Mouse (Mus musculus) gastrocnemius, adult 2 months (tissue): Measurements from ENCODE around the gene Lrba. TPM values are rescaled to one million over a fixed set of nuclear protein-coding genes. Genes with fewer than 3 reads are reported as not detected.
A peak's percentile ranks its signal among the peaks of the same experiment; 100 is the strongest.

Source experiments
- DNase-seq: peaks from one replicate; pipeline ENCODE4 v3.0.0; 2022
- H3K27ac ChIP-seq: fragments of 200-600 bp; 2 replicates; pipeline ENCODE4 v1.8.1; 2022; ENCODE audit warnings: mild to moderate bottlenecking
- H3K4me3 ChIP-seq: fragments of 200-600 bp; 2 replicates; pipeline ENCODE4 v1.8.1; 2022; ENCODE audit warnings: mild to moderate bottlenecking, moderate library complexity
- CTCF ChIP-seq: fragments of 200-600 bp; IDR thresholded peaks from 2 replicates; pipeline ENCODE4 v1.8.1; 2022; ENCODE audit warnings: antibody characterized with exemption, mild to moderate bottlenecking, moderate library complexity
- intact Hi-C: fragments of 180-260 bp; cut with DNase I; formaldehyde crosslinking; loops from one replicate; pipeline ENCODE4 v1.15.1; 2025
- total RNA-seq, 2 experiments: library from RNA; stranded (reverse); gene quantifications; 2 replicates each; pipeline ENCODE4 v1.2.3; 2021

The Lrba gene
- total RNA-seq, 2 experiments from 2014 or later, result 24.1 to 28.3 TPM

- Histone ChIP-seq H3K4me3 (peak overlapping the region; percentile 41), H3K27ac (no peak overlapping the region)
- intact Hi-C loops, result no loop called here
- no peak for DNase-seq
- TF ChIP-seq CTCF, result no peak
Measured at GRCm38 (mm10) chr3:86635464-86635863, 411.0 kb downstream of the Lrba start.

GRCm38 (mm10) chr3:86635940-86636339 is 411.5 kb downstream of the Lrba start:
- peak; percentile 23 for DNase-seq
- no peak overlapping the region; the same call in 1 of the 2 replicates for H3K4me3 ChIP-seq
- intact Hi-C loops, result no loop called here
- H3K27ac ChIP-seq, result no peak overlapping the region
- TF ChIP-seq CTCF, result no peak

GRCm38 (mm10) chr3:86638552-86639348 is 414.3 kb downstream of the Lrba start:
- no peak for DNase-seq
- Histone ChIP-seq H3K27ac (no peak overlapping the region), H3K4me3 (no peak overlapping the region)
- intact Hi-C loops, result no loop called here
- TF ChIP-seq CTCF, result no peak

- intact Hi-C loops, result no loop called here
- DNase-seq, result no peak
- TF ChIP-seq CTCF, result no peak
- H3K27ac ChIP-seq, result no peak overlapping the region
- no peak overlapping the region for H3K4me3 ChIP-seq
Measured at GRCm38 (mm10) chr3:86641393-86641792, 416.9 kb downstream of the Lrba start.

- intact Hi-C loops, result no loop called here
- no peak for TF ChIP-seq CTCF
- no peak for DNase-seq
- Histone ChIP-seq H3K4me3 (no peak overlapping the region), H3K27ac (no peak overlapping the region)
Measured at GRCm38 (mm10) chr3:86641796-86642195, 417.3 kb downstream of the Lrba start.

DNA sequence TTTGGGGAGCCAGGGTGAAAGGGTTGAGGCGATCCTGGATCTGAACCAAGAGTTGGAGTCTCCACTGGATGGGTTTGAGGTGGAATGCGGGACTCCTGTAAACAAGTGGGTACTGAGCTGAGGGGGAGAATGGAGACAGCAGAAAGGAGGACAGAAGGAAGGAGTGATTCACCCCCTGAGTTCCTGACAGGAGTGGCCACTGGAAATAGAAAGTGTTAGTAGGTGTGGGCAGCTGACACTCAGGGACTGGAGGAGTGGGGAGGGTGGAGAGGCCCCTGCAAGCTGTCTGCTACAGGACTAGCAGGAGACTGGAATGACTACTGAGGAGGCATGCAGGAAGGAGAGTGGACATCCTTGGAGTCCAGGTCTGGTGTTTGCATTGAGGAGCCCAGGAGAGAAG is 422.3 kb downstream of the Lrba start:
- intact Hi-C loops, result no loop called here
- H3K4me3 ChIP-seq, result no peak overlapping the region
- DNase-seq, result no peak
- TF ChIP-seq CTCF, result no peak
- H3K27ac ChIP-seq, result no peak overlapping the region

- Histone ChIP-seq H3K27ac (no peak overlapping the region), H3K4me3 (no peak overlapping the region)
- intact Hi-C loops, result no loop called here
- no peak for DNase-seq
- TF ChIP-seq CTCF, result no peak
Measured at GRCm38 (mm10) chr3:86651006-86651405, 426.5 kb downstream of the Lrba start.

- Histone ChIP-seq H3K27ac (no peak overlapping the region), H3K4me3 (no peak overlapping the region)
- intact Hi-C loops, result no loop called here
- TF ChIP-seq CTCF, result no peak
- no peak for DNase-seq
Measured at GRCm38 (mm10) chr3:86659326-86659725, 434.8 kb downstream of the Lrba start.

- intact Hi-C loops, result no loop called here
- Histone ChIP-seq H3K4me3 (no peak overlapping the region), H3K27ac (no peak overlapping the region)
- TF ChIP-seq CTCF, result no peak
- no peak for DNase-seq
Measured at GRCm38 (mm10) chr3:86664399-86664798, 439.9 kb downstream of the Lrba start.

DNA sequence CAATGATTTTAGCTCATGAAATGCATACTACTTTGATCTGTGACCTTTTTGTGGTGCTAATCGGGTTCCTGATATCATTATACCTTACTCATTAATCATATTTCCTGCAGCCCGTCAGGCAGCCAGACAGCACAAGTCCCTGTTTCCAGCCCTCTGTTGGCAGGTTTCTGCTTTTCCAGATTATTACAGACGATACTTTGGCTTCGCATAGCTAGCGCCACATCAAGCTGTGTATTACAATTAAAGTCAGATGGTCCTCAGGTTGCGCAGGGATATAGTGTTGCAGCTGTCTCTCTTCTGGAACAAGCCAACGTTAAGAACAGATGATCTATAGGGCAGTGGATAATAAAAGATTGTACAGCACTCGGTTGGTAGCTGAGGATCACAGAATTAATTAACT is 443.7 kb downstream of the Lrba start:
- no peak for DNase-seq

DNA sequence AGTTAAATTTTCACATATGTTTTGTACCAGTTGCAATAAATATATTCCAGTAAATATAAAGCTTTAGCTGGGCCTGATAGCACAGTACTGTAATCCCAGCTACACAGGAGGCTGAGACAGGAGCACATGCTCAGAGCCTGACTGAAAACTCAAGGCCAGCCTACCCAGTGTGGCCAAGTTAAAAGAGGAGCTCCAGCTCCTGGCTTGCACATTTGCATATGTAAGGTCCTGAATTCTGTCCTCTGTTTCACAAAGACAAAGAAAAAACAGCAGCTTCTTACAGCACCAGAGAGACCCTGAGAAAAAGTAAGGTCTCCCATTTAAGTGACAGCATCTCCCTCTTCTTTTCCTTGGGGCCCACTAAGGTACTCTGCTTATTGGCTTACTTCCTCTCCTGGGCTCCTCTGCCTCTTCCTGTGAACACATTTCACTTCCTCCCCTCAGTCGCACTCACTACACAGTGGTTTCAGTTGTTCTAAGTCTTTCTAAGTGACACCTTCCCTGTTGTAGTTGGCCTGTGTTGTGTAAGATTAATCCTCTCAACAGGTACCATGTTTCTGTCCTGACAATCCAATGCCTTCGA is 453.2 kb downstream of the Lrba start:
- Histone ChIP-seq H3K27ac (no peak overlapping the region), H3K4me3 (no peak overlapping the region)
- DNase-seq, result no peak
- intact Hi-C loops, result no loop called here
- TF ChIP-seq CTCF, result no peak

More for the DNA sequence above, 443.7 kb downstream of the Lrba start:
- intact Hi-C loops, result no loop called here
- no peak for TF ChIP-seq CTCF
- H3K4me3 ChIP-seq, result no peak overlapping the region
- H3K27ac ChIP-seq, result no peak overlapping the region

DNA sequence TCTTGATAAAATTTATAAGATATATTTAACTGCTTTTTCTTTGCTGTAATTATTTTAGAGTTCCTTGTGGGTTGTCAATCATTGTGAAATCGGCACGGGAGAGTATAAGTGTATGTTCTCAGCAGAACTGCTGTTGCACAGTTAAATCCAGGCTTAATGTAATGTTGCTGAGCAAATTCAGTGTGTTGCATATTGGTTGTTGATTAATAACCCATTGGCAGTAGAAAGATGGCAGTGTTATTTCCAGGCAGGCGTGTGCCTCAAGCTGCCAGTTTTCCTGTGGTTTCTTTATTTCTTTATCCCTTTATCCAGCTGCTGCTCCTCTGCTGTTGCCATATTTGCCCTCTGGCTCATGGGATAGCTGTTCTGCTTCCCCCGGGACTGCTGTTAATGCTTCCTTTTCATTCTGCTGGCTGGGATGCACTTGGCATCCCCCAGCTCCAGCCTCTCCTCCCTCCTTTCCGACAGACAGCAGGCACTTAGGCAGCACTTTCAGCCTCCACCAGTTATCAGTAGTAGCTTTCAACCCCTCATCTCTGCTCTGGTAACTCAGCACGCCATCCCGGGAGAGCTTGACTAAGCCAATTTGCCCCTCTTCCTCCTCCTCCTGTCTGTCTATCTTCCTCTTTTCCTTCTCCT is 463.2 kb downstream of the Lrba start:
- peak; percentile 17 for DNase-seq
- Histone ChIP-seq H3K27ac (peak overlapping the region; percentile 25; the same call in 1 of the 2 replicates), H3K4me3 (peak overlapping the region; percentile 34)
- intact Hi-C loops, result no loop called here
- no peak for TF ChIP-seq CTCF

DNA sequence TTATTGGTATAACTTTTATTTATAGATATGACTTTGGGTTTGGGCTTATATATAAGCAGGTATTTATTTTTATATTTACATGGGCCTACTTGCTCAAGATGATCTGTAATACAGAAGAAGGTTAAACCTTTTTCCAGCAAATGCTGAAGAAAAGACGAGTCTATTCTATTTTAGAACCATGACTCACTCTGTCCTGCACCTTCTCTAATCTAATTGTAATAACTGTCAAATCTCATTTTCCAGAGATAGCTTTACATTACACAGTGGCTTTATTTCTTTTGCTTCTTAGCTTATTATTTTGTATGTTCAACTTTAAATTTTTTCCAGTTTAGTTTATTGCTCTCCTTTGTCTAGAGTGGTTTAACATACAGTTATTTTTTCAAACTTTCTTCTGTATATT is 464.0 kb downstream of the Lrba start:
- TF ChIP-seq CTCF, result no peak
- intact Hi-C loops, result no loop called here
- Histone ChIP-seq H3K27ac (no peak overlapping the region), H3K4me3 (no peak overlapping the region)
- no peak for DNase-seq

GRCm38 (mm10) chr3:86689305-86689704 is 464.8 kb downstream of the Lrba start:
- TF ChIP-seq CTCF, result no peak
- intact Hi-C loops, result no loop called here
- no peak for DNase-seq
- Histone ChIP-seq H3K4me3 (no peak overlapping the region), H3K27ac (no peak overlapping the region)
